Mouse (Mus musculus) CH12F3 (cell line): ENCODE data around the gene Zfp280c.

Experiments
- in situ Hi-C: fragments of 300-500 bp; cut with MboI; formaldehyde crosslinking; loops from 2 replicates; pipeline ENCODE4 v1.14.3; 2020; ENCODE audit warnings: low sequenced_read_pairs

The Zfp280c gene

GRCm38 (mm10) chrX:48594099-48594760 lies at the start of gene Zfp280c:
Zfp280c (minus strand) TSS chrX:48594504.
- in situ Hi-C loops, result no loop called here

- in situ Hi-C loops, result no loop called here
Measured at GRCm38 (mm10) chrX:48637032-48637431, 42.7 kb upstream of the Zfp280c start.

GRCm38 (mm10) chrX:48624054-48624420 lies 29.7 kb upstream of the Zfp280c start:
- in situ Hi-C loops, result no loop called here

GRCm38 (mm10) chrX:48623379-48624053 lies 29.2 kb upstream of the Zfp280c start, which contains the start of gene Slc25a14:
Slc25a14 (plus strand) TSS chrX:48623413.
- in situ Hi-C loops, result no loop called here

GRCm38 (mm10) chrX:48623049-48623378 lies 28.7 kb upstream of the Zfp280c start:
- in situ Hi-C loops, result no loop called here

GRCm38 (mm10) chrX:48604872-48605271 lies 10.6 kb upstream of the Zfp280c start:
- in situ Hi-C loops, result no loop called here

GRCm38 (mm10) chrX:48596906-48597305 lies 2.6 kb upstream of the Zfp280c start:
- in situ Hi-C loops, result no loop called here

GRCm38 (mm10) chrX:48596053-48596452 lies 1.7 kb upstream of the Zfp280c start:
- in situ Hi-C loops, result no loop called here

- in situ Hi-C loops, result no loop called here
Measured at GRCm38 (mm10) chrX:48593721-48594098, 594 bp downstream of the Zfp280c start.

- in situ Hi-C loops, result no loop called here
Measured at GRCm38 (mm10) chrX:48583332-48583731, 11.0 kb downstream of the Zfp280c start.

GRCm38 (mm10) chrX:48532175-48532574 lies 62.1 kb downstream of the Zfp280c start:
- in situ Hi-C loops, result loop anchor here (10.0 kb wide), 1 partner anchor 107 kb away; no protein-coding TSS in a partner anchor

- in situ Hi-C loops, result no loop called here
Measured at GRCm38 (mm10) chrX:48526435-48526834, 67.9 kb downstream of the Zfp280c start.

- in situ Hi-C loops, result no loop called here
Measured at GRCm38 (mm10) chrX:48525866-48526265, 68.4 kb downstream of the Zfp280c start.

GRCm38 (mm10) chrX:48525332-48525731 lies 69.0 kb downstream of the Zfp280c start:
- in situ Hi-C loops, result no loop called here

GRCm38 (mm10) chrX:48523512-48523911 lies 70.8 kb downstream of the Zfp280c start:
- in situ Hi-C loops, result no loop called here

GRCm38 (mm10) chrX:48521651-48522050 lies 72.7 kb downstream of the Zfp280c start:
- in situ Hi-C loops, result no loop called here

GRCm38 (mm10) chrX:48519549-48520085 lies 74.7 kb downstream of the Zfp280c start:
- in situ Hi-C loops, result no loop called here

GRCm38 (mm10) chrX:48518808-48519548 lies 75.3 kb downstream of the Zfp280c start, which contains the start of gene Rab33a:
Rab33a (plus strand) TSS chrX:48519285.
- in situ Hi-C loops, result no loop called here

GRCm38 (mm10) chrX:48518211-48518807 lies 76.0 kb downstream of the Zfp280c start:
- in situ Hi-C loops, result no loop called here

- in situ Hi-C loops, result no loop called here
Measured at GRCm38 (mm10) chrX:48513824-48514223, 80.5 kb downstream of the Zfp280c start.

GRCm38 (mm10) chrX:48513166-48513807 lies 81.0 kb downstream of the Zfp280c start, which contains the start of gene Aifm1:
Aifm1 (minus strand) TSS chrX:48513563.
- in situ Hi-C loops, result no loop called here
